Mouse (Mus musculus): ENCODE measurements around the gene Gm49405.
"Not testable (repeated sequence)": the region's sequence is repeated elsewhere in the genome, so short reads cannot be mapped to it uniquely, and the experiment has no call there.

The Gm49405 gene

DNA sequence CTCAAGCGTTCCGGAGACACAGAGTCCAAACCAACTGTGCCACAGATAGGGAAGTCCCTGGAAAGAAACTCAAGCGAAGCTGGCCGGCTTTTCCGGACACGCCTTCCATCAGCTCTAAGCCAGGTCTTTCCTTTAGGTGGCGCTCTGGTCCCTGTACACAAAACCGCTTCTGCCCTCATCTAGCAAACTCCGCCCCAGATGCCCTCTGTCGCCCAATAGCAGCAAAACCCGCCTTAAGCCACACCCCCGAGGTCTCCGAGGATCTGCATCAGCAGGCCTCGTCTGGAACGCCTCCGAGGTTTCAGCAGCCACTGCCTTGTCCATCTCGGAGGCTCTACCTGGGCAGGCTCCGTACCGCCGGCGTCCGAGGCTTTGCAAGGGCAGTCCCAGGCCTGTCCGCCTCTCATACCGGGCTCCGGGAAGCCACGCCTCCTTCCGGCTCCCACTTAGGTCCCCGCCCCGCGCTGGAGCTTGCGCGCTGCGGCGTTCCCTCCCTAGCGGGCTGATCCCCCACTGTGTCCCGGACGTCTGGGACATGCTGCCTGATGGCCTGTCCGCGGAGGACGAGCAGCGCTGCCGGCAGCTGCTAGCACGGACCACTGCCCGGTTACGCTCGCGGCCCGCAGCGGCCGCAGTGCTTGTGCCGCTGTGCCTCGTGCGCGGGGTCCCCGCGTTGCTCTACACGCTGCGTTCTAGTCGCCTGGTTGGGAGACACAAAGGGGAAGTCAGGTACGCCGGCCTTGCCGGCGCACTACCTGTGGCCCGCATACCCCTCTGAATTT is at the start of gene Gm49405, which contains the start of gene Nudt8:
TSS of gene Gm49405 (plus strand) at position 508 of the 782 bp plus-strand sequence.
TSS of gene Nudt8 (plus strand) at position 462 of the 782 bp plus-strand sequence.
- peak; percentile 95 to 97 for DNase-seq (ENCODE audit: low spot score in 2 of 2)

DNA sequence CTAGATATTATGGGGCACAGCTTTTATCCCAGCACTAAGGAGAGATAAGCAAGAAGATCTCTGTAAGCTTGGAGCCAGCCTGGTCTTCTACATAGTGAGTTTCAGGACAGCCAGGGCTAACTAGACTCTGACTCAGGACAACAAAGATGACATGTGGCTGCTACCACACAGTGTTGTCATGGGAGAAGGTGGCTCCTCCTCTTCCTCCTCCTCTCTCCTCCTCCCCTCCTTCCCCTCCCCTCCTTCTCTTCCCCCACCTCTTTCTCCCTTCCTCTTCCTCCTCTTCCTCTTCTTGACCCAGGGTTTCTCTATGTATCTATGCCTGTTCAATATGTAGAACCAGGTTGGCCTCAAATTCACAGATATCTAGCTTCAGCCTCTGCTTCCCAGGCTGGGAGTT is 49.0 kb upstream of the Gm49405 start:
- no peak for DNase-seq (ENCODE audit: low spot score in 2 of 2)

DNA sequence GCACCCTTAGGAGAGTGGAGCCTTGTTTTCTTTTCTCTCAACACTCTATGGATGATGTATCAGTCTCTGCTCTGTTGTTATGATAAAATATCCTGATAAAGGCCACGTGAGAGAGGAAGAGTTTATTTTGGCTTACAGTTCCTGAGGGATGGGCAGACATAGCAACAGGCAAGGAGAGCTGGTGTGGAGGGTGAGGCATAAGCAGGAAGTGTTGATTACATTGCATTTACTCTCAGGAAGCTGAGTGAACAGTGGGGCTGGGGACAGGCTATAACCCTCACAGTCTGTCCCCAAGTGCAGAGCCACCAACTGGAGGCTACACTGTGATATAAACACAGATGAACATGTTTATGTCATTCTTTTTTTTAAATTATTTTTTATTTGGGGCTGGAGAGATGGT is 48.3 kb upstream of the Gm49405 start:
- DNase-seq (ENCODE audit: low spot score in 2 of 2), result no peak

DNA sequence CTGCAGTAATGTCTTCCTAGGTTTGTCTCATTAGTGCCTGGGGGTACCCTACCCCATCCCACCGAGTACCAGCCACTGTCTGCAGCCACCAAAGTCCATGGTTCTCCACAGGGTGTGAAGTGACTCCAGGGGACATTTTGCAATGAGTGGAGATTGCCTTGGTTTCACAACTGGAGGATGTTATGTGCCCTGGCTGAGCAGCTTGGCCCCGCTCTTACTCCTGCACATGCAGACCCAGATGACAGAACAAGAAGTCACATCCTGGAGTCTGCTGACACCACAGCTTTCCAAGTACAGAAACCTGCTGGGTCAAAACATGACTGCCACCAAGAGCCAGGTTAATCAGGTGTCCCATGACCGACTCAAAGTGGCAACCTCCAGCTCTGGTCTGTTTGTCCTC is 45.4 kb upstream of the Gm49405 start:
- DNase-seq (ENCODE audit: low spot score in 2 of 2), result no peak

DNA sequence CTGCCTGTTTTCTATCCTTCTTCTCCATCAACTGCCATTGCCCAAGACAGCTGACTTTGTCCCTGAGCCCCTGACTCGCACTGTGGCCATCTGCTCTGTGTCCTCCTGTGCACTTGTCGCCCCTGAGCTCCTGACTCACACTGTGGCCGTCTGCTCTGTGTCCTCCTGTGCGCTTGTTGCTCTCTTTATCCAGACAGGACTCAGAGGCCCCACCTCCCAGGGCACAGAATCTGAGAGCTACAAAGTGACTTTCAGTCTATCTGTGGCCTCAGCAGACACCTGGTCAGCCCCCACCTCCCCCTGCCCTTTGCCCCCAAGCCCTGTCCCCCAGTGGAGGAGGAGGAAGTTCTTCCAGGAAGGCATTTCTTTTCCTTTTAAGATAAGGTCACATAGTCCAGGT is 44.6 kb upstream of the Gm49405 start:
- no peak for DNase-seq (ENCODE audit: low spot score in 2 of 2)

DNA sequence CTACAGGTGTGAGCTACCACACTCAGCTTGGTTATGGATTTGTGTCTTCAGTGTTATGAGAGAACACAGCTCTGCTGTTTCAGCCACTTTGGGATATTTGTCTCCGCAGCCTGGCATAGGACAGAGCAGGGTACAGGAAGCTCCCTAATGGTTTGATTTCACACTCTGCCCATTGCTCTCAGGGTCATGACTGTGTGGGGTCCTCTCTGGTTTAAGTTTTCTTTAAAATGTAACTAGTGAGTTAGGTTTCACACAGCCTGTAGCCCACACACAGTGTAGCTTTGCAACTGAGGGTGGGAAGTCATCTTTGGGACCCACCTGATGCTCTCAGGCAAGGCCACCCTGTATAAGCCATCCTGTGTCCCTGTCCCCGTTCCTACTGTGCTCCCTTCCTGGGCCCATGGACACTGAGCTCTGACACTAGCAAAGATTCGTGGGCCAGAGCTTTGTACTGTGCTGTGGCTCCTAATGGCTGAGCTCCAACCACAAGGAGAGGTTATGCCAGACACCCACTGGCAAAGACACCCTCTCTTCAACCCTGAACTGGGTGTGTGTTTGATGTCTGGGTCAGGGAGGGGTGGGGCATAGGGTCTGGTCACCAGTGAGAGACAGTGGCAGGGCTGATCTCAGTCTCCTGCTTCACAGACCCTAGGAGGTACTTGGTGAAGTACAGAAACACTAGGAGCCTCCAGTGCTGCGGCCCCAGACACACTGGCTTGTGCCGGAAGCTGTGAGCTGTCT is 43.0 kb upstream of the Gm49405 start:
- not testable (repeated sequence) for DNase-seq (ENCODE audit: low spot score in 2 of 2)

DNA sequence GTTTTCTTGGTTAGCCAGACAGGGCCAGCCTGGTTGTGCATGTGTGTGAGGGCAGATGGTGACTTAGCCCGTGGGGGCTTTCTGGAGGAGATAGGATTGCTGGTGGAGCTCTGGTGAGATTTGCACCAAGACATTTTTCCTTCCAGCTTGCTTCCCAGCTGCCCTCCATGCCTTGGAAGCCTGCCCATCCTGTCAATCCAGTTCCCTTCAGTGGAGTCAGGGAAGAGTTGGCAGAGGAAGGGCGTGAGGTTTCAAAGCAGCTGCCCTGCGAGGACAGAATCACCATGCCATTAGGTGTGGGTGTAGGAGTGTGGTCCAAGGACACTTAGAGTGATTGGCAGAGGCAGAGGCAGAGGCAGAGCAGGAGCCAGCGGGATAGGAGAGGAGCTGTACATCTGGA is 42.0 kb upstream of the Gm49405 start, which contains the start of gene Aldh3b3:
TSS of gene Aldh3b3 (plus strand) at position 176 of the 400 bp plus-strand sequence.
- no peak for DNase-seq (ENCODE audit: low spot score in 2 of 2)

DNA sequence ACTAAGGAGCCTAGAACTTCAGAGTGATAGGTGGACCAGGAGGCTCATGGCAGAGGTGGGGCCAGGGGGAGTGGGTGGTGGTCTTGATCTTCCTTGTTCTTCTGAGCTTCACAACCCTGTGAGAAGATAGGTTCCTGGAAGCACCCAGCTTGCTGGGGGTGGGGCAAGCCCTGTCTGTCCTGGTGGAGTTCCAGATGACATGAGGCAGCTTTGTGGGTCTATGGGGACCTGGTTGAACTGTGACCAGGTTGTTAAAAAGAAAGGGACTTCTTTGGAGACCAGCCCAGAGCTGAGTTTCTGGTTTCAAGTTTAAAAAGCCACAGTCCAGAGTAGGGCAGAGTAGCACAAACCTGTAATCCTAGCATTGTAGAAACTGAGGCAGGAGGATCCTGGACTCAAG is 41.4 kb upstream of the Gm49405 start:
- DNase-seq (ENCODE audit: low spot score in 2 of 2), result peak in 1 of 2 experiments; percentile 48

DNA sequence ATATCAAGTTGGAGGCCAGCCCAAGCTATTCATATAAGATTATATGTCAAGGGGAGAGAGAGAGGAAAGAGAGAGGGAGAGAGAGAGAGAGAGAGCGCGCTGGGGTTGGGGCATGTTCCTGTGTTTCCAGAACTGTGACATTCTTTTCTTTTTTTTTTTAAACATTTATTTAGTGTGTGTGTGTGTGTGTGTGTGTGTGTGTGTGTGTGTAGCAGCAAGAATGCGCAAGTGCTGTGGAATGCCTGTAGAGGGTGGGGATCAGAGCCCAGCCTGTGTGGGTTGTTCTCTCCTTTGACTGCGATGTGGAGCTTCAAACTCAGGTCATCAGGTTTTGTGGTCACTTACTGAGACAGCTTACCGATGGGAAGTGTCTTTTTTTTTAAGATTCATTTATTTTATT is 40.2 kb upstream of the Gm49405 start:
- DNase-seq (ENCODE audit: low spot score in 2 of 2), result no peak

DNA sequence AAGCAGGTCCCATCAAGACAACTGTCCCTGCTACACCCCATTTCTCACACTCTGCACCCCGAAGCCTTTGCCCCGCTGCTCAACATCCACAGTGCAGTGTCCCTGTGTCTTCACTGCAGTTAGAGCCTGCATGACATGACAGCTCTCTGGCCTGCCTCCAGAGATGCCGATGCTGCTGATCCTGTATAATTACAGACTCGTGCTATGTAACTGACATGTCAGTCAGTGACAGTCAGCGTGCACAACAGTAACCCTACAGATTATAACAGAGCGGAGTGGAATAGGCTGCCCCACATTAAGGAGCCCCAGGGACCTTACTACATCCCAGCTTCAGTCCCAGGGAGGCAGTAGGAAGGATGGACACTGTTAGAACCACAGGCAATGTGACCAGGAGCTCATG is 38.6 kb upstream of the Gm49405 start:
- DNase-seq (ENCODE audit: low spot score in 2 of 2), result not testable (repeated sequence)

DNA sequence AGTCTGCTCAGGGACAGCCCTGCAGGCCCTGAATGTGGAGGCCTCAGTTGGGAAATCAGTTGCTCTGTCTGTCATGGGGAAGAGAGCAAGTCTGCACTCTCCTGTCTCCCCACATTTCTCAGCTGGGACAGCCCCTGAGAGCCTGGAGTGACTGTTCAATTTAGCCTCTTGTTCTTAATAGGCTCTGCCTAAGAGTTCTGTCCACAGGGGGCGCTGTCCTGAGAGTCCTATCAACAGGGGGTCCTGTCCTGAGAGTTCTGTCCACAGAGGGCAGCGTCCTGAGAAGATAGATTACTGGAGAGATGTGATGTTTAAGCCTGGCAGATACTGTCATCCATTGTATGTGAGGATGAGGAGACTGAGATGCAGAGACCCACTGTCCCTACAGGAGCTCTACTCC is 38.0 kb upstream of the Gm49405 start:
- DNase-seq (ENCODE audit: low spot score in 2 of 2), result no peak

DNA sequence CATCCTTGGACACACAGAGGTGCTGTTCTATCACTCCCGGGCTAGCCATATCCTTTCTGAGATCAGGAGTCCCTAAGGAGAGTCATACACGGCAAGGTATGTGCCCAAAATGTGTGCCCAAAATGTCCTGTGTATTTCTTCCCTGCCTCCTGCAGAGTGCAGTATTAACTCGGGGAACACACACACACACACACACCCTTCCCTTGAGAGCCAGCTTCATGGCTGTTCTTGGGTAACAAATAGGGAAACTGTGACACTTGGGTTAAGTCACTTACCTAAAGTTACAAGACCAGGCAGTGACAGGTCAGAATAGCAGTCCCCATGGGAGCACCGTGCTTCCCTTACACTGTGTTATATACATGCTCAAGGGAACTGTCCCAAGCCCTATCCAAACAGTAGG is 36.4 kb upstream of the Gm49405 start:
- DNase-seq (ENCODE audit: low spot score in 2 of 2), result no peak

DNA sequence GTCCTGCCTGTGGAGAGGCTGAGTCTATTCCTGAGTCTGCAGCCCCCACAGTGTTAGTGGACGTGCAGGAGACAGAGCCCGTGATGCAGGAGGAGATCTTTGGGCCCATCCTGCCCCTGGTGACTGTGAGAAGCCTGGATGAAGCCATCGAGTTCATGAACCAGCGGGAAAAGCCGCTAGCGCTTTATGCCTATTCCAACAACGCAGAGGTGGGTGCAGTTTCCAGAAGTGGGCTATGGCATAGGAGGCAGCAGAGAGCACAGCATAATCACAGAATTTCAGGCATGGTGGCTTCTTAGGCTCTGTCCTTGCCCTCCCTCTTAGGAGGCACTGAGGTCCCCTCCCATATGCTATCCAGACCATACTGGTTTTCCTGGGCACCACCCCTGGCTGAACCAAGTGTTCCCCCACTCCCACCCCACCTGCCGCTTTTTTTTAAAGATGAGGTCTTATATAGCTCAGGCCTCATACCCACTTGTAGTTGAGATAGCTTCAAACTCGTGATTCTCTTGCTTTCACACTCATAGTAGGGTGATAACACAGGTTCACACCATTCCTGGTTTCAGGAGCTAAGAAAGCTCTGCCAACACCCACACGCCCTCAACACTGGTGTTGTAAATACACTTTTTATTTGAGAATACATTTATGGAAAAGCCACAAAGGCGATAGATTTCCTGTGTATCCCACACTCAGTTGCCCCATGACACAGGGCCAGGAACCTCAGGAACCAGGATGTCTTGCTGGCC is 33.9 kb upstream of the Gm49405 start:
- DNase-seq (ENCODE audit: low spot score in 2 of 2), result no peak

DNA sequence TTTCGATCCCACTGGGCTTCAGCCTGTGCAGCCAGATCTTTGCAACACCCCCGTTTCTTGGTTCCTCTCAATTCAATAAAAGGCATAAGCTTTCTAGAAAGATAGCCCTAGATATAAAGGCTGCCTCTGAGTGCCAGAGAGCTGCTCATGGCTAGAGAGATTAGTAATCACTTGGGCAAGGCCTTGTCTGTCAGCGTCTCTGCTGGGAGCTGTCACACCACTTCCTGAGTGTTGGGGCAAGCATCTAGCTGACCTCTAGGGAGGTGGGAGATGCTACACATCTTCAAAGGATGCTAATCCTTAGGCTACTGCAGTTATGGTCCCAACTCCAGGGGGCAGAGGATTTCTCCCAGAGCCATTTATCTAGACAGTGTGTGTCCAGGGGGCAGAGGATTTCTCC is 33.2 kb upstream of the Gm49405 start:
- DNase-seq (ENCODE audit: low spot score in 2 of 2), result no peak

DNA sequence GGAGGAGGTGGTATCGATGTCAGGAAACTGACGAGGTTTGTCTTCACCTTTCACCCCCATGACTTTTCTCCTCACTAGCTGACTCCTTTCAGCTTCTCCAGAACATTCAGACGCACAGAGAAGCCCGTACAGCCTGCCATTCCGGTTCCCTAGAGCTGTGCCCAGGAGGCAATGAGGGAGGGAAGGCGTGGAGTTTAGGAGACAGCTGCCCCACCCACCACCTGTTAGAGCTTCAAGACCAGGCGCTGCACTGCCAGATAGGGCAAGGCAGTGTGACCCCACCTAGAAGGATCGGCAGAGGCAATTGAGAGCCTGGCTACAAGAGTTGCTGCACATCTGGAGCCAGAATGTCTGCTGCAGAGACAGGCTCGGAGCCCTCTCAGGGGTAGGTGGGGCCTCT is 28.2 kb upstream of the Gm49405 start, which contains the start of gene Aldh3b2:
TSS of gene Aldh3b2 (plus strand) at position 100 of the 400 bp plus-strand sequence.
- DNase-seq (ENCODE audit: low spot score in 2 of 2), result peak; percentile 72 to 84

DNA sequence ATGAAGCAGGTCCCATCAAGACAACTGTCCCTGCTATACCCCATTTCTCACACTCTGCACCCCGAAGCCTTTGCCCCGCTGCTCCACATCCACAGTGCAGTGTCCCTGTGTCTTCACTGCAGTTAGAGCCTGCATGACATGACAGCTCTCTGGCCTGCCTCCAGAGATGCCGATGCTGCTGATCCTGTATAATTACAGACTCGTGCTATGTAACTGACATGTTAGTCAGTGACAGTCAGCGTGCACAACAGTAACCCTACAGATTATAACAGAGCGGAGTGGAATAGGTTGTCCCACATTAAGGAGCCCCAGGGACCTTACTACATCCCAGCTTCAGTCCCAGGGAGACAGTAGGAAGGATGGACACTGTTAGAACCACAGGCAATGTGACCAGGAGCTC is 25.8 kb upstream of the Gm49405 start:
- DNase-seq (ENCODE audit: low spot score in 2 of 2), result not testable (repeated sequence)

DNA sequence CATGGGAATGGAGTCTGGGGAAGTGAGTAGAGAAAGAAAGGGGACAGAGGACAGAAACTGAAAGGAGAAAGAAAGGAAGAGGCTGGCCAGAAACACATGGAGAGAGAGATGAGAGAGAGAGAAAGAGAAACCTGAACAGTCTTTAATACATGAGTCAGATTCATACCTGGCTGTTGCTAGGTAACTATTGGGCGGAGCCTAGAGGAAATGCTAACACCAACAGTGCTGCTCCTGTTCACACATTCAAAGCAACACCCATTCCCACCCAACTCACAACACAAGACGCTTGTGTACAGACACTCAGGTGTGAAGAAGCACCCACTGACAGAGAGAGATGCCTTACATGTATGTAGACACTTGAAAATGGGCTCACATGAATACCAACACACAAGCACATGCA is 24.6 kb upstream of the Gm49405 start:
- no peak for DNase-seq (ENCODE audit: low spot score in 2 of 2)

DNA sequence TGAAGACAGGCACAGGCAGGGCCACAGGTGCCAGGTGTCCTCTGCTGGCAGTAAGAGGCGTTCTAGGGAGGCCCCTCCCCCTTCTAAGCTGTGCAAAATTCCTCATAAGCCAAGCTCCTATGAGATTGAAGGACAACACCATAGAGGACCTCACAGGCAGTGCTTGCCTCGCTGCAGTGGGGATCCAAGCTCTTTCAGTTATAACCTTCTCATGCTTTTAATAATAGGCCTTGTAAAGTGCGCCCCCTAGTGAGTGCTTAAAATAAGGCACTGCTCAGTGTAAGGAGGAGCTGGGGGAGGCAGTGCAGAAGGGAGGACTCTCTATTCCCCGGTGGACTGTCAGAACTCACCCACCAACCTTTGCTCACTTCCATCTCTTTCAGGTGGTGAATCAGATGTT is 20.1 kb upstream of the Gm49405 start:
- DNase-seq (ENCODE audit: low spot score in 2 of 2), result peak; percentile 58 to 77

DNA sequence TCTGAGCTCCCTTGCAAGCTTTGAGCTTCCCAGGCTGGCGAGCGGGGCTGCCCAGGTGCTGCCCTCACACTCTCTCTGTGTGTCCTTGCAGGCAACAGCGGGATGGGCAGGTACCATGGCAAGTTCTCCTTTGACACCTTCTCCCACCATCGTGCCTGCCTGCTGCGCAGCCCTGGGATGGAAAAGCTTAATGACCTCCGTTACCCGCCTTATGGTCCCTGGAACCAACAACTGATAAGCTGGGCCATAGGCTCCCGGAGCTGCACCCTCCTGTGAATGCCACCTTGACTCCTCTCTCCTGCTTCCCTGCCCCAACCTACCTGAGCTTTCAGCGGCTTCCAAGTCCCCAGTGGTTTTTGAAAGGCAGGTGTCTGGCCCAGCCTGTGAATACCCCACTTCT is 19.5 kb upstream of the Gm49405 start:
- DNase-seq (ENCODE audit: low spot score in 2 of 2), result no peak

DNA sequence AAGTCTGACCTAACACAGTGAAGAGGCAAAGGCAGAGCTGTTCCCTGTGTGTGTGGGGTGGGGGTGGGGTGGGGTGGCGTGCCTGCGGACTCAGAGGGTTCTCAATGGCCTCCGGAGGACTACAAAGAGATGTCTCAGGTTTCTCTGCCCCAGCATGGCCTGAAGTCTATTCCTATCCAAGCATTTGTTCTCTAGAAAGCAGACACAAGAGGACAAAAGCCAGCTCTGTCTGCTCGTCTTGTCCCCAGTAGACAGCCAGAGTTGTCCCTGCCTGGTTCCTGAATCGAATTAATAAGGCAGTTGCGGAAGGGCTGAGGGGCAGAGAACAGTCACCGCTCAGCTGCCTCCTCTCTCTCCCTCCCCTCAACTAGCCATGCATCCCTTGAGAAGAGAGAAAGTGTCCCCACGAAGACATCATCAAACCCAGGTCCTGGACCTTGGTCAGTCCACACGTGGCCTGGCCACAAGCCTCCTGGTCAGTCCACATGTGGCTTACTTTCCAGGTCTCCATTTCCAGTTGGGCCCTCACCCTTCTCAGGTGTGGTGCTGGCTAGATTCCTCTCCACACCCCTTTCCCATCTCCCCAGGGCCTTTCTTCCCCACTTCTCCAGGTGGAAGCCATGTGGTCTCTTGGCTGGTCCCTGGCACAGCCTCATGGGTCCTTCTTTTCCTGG is 16.8 kb upstream of the Gm49405 start:
- no peak for DNase-seq (ENCODE audit: low spot score in 2 of 2)

DNA sequence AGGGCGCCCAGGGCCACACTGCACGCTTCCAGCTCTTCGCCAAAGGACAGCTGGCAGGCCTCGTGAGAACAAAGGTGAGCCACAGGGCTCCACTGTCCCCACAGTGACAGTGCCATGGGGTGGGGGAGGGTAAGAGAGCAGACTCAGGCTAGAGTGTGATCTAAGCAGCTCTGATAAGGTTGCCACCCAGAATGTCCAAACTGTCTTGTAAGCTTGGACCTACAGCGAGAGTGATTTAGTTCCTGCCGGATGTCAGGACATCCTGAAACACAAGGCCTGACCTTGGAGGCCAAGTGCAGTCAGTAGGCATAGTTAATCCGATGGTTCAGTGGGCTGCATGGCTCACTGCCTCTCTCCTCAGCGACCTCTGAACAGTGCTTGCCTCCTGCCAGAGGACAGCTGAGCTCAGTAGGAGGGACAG is 15.2 kb upstream of the Gm49405 start:
- no peak for DNase-seq (ENCODE audit: low spot score in 2 of 2)

DNA sequence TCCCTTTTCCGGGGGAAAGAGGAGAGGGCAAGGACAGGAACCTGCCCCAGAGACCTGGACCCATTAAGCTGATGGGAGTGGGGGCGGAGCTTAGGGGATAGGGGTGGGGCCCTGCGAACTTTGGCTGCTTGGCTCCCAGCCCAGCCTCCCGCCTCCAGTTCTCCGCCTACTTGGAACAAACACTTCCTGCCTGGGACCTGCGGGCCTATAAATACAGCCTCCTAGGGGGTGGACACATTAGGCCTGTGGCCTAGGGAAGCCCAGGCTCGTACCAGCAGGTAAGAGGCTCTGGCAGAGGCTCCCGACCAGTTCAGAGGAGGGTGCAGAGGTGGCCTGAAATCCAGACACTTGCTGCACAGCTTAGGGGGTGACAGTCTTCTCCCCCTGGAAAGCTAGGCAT is 14.1 kb upstream of the Gm49405 start, which contains the start of gene Acy3:
TSS of gene Acy3 (plus strand) at position 237 of the 400 bp plus-strand sequence.
- peak; percentile 52 to 86 for DNase-seq (ENCODE audit: low spot score in 2 of 2)
